Mouse (Mus musculus) cerebellum, postnatal 4 days (tissue): ENCODE results near the gene Ttc9.

ENCODE experiments used
- DNase-seq, 2 experiments: peaks; one replicate each; pipeline ENCODE4 v3.0.0; 2022; ENCODE audit warnings: low spot score in 2 of 2, mixed read lengths in 1 of 2

The Ttc9 gene

DNA sequence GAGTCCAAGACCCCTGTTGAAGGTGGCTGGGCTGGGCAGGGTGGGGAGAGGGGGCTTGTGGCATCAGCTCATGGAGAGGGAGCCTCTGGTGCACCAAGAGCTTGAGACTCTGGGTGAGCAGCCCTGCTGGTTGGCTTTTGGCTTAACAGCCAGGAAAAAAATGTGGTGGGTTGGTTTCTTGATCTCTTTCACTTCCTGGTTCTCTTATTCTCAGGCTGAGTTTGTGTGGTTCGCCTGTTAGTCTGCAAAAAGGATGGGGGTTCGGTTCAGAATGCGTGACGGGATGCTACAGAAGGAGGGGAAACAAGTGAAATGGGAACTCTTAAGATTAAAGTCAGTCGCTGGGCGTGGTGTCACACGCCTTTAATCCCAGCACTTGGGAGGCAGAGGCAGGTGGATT is 27.0 kb downstream of the Ttc9 start:
- DNase-seq = no peak

- no peak for DNase-seq
Observed at GRCm38 (mm10) chr12:81662076-81662475, 31.0 kb downstream of the Ttc9 start.

- no peak for DNase-seq
Observed at GRCm38 (mm10) chr12:81663116-81663515, 32.1 kb downstream of the Ttc9 start.

DNA sequence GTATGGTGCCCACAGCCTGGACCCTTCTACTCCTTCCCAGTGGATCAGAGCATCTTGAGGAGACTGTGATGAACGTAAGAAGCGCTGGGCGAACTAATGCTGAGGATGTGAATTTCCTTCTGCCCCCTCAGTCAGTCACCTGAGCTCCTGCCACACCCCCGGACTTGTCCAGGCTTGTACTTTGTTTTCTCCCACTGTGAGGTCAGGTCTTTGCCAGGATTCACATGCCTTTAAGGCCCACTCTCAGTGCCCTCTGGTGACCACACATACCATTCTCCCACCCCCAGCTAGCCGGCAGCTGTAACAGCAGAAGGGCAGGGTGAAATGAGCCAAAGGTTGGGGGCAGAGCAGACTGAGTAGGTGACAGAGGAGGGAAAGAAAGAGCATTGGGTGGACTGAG is 32.9 kb downstream of the Ttc9 start:
- no peak for DNase-seq

- no peak for DNase-seq
Observed at GRCm38 (mm10) chr12:81668406-81668805, 37.4 kb downstream of the Ttc9 start.

DNA sequence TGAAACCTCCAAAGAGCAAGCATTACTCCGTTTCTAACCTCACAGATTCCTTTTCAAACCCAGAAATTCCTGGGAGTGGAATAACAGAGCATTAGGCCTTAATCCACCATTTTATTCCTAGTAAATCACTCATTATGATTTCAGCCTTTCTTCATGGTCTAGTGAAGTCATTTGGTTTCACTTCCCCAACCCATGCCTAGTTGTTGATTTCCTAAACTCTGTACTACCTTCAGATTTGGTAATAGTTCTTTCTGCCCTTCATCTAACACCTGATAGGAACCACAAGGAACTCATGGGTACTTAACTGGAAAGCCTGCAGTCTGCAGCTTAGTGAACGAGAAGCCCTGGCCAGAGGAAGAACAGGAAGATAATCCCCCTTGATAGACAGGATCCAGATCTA is 44.5 kb downstream of the Ttc9 start:
- no peak for DNase-seq

DNA sequence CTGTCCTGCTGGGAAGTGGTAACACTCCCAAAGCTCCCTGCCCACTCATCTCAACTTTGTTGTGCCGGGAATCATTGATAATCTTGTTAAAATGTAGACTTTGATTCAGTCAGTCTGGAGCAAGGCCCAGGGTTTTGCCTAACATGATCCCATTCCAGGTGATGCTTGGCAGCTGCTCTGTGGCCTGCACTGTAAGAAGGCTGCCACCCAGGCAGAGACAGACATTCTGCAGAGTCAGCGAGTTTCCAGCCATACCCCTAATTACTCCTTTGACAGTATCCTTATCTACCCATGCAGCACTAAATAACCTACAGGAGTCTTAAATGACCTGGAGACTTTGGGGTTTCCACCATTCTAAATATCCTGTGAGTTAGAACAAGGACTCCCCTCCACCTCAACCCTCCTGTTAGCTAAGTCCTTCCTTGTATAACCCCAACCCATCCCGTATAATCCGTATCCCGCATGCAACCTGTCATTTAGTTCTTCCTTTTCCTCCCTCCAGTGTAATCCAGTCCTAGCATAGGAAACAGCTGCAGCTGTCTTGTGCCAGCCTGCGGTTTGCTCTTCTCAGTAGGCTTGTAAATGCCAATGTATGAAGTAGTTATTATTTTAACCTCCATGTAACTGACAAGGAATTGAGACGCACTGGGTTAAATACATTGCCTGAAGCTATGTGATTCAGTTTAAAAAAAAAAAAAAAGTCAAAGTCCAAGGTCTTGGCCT is 48.9 kb downstream of the Ttc9 start:
- no peak for DNase-seq

GRCm38 (mm10) chr12:81683395-81683794 is 52.3 kb downstream of the Ttc9 start:
- DNase-seq = no peak

DNA sequence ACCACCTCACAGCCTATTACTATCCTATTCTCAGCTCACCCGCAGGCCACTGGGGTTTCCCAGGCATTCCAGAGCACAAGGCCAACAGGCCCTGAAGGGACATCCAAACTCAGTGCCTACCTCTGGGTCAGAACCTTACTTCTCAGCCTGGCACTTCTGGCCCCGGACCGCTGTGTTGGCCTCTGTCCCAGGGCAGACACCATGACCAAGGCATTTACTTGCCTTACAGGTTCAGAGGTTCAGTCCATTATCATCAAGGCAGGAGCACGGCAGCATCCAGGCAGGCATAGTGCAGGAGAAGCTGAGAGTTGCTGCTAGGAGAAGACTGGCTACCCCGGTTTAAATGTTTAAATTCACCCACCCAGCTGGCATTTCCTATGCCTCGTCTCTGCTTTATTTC is 53.0 kb downstream of the Ttc9 start:
- no peak for DNase-seq

DNA sequence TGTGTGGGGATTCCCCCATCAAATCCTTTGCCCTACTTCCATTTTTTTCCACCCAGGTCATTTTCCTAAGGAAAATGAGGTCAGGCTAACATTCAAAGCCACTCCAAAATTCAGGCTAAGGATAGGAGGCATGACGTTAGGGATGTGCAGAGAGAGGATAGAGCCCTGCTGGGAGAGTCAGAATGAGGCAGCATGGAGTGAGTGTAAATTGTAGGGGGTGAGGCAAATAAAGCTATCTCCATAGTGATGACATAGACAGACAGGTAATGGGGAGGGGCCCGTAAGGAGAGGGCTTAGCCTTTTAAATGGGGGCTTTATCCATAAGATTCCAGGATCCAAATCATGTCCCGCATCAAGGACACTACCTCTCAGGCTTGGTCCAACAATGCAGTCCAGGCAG is 54.9 kb downstream of the Ttc9 start:
- DNase-seq = no peak

- DNase-seq = no peak
Observed at GRCm38 (mm10) chr12:81686406-81687117, 55.5 kb downstream of the Ttc9 start.

DNA sequence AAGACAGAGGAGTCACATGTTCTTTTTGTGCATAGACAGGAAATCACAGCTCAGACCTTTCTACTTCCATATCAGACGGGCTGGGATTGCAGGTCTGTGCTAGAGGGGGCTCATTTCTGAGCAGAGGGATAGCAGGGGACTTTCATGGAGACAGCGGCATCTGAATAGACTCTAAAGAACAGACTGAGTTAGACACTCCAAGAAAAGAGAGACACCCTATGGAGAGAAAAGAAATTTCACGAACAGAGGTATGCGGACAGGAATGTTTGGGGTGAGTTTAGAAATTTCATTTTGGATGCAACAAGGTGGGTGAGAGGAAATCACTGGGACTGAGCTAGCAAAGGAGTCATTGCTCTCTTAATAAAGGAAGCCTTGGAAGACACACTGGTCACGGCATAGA is 56.8 kb downstream of the Ttc9 start:
- DNase-seq = no peak

DNA sequence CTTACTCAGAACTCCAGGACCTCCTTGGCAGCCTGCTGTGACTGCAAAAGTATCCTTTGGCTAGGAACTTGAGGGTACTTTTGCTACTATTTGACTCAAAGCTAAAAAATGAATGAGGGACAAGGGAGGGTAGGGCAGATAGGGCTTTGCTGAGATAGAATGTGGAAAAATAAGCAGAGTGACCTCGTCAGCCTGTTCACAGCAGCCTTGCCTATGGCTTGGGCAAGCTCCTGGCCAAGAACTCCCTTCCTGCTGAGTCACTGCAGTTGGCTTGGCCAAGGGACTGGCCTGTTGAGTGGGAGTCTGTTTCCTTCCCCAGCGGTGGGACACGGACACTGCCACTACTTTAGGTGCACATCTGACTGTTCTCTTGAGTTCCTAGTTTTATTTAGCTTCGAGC is 57.5 kb downstream of the Ttc9 start:
- no peak for DNase-seq

- DNase-seq = no peak
Observed at GRCm38 (mm10) chr12:81689505-81690056, 58.5 kb downstream of the Ttc9 start.

GRCm38 (mm10) chr12:81690111-81690510 is 59.1 kb downstream of the Ttc9 start:
- DNase-seq = no peak

GRCm38 (mm10) chr12:81690751-81691150 is 59.7 kb downstream of the Ttc9 start:
- DNase-seq = no peak

DNA sequence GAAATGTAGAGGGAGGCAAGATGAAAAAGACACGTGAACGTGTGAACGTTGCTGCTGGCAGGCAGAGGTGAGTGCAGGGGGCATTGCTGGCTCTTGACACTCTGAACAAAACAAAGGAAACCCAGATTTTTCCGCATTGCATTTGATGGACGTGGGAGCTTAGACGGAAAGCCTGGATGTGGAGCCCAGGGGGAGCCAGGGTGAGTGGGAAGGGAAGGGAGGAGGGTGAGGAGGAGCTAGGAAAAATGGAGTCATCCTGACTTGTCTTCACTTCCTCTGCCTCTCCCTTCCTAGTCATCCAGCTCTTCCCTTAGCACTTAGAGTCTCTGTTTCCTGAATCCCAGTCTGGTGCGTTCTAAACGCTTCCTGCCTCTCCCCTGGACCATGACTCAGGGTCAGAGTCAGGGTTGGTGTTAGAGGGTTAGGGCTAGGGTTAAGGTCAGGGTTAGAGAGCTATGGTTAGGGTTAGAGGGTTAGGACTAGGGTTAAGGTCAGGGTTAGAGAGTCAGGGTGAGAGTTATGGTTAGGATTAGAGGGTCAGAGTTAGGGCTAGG is 60.2 kb downstream of the Ttc9 start:
- DNase-seq = no peak

- DNase-seq = no peak
Observed at GRCm38 (mm10) chr12:81698011-81698410, 67.0 kb downstream of the Ttc9 start.

DNA sequence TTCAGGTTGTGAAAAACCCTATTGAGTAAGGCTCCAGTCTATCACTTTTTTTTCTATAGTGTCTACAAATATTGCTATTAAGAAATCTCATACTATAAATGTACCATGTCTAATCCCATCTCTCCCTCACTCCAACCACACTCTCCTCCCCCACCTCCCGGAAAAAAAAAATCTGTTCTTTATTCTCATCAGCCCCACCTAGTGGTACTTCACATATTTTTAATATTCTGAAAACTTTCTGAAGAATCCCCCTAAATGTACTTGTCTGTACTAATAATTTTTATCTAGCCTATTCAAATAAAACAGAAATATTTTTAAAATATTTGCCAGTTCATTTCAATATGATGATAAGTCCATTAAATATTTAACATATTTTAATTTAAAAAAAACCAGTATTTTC is 71.9 kb downstream of the Ttc9 start:
- no peak for DNase-seq

DNA sequence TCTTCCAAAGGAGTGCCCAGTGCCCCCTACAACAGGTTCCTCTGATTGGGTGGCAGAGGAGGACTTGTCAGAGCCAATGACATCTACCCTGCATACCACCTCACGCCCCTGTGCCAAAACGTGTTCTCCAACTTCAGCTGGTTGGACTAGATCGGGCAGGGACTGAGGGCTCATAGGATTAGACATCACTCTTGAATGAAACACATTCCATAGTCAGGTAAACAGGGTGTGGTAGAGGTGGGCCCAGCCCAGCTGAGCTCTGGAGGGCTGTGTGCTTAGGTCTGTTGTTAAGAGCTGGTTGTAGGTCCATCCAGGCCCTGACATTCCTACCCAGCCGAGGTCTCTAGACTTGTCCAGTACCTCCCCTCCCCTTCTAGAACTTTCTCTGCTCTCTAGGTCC is 81.6 kb downstream of the Ttc9 start:
- no peak for DNase-seq
